Mouse (Mus musculus): ENCODE measurements at regions not wholly inside any gene's neighbourhood (a gene's known extent, or its start where the extent isn't known, plus 50 kb on each side); places are given as distances from the start of the nearest gene placed in this dataset.

GRCm38 (mm10) chr14:104692616-104693015 is 170.2 kb upstream of the Rnf219 start:
- Histone ChIP-seq H3K9me3 (ENCODE audit: low read depth, low read length) (no peaks in the 10 kb centered on the region), H3K9ac (no peak overlapping the region), H3K4me3 (ENCODE audit: low read depth, low read length) (no peak overlapping the region), H3K27me3 (ENCODE audit: insufficient read depth, low read length) (no peaks in the 10 kb centered on the region), H3K36me3 (ENCODE audit: insufficient read depth) (no peaks in the 10 kb centered on the region), H3K4me1 (ENCODE audit: insufficient read depth) (no peaks in the 10 kb centered on the region), H3K4me2 (no peak overlapping the region), H3K27ac (ENCODE audit: low read depth) (no peak overlapping the region)
- 86% methylated on average over 5 of the region's 5 CpGs for WGBS
- DNase-seq (no peak), ATAC-seq (ENCODE audit: insufficient read depth) (no peak)
- no peak for TF ChIP-seq CTCF (IDR thresholded peaks at IDR 0.05; ENCODE audit: low read depth)

GRCm38 (mm10) chr14:104688440-104688839 is 166.0 kb upstream of the Rnf219 start:
- H3K4me3 ChIP-seq (ENCODE audit: low read depth, low read length): no peak overlapping the region
- no peak for DNase-seq
- no peaks in the 10 kb centered on the region for H3K27me3 ChIP-seq (ENCODE audit: insufficient read depth, low read length)
- H3K9ac ChIP-seq: no peak overlapping the region
- no peaks in the 10 kb centered on the region for H3K9me3 ChIP-seq (ENCODE audit: low read depth, low read length)
- WGBS: 81% methylated on average over 3 of the region's 3 CpGs
- no peak overlapping the region for H3K27ac ChIP-seq (ENCODE audit: low read depth)
- TF ChIP-seq CTCF (IDR thresholded peaks at IDR 0.05; ENCODE audit: low read depth): no peak
- no peaks in the 10 kb centered on the region for H3K36me3 ChIP-seq (ENCODE audit: insufficient read depth)
- H3K4me1 ChIP-seq (ENCODE audit: insufficient read depth): no peaks in the 10 kb centered on the region
- no peak overlapping the region for H3K4me2 ChIP-seq
- no peak for ATAC-seq (ENCODE audit: insufficient read depth)

- no peaks in the 10 kb centered on the region for H3K4me1 ChIP-seq (ENCODE audit: insufficient read depth)
- no peaks in the 10 kb centered on the region for H3K36me3 ChIP-seq (ENCODE audit: insufficient read depth)
- no peak overlapping the region for H3K9ac ChIP-seq
- TF ChIP-seq CTCF (IDR thresholded peaks at IDR 0.05; ENCODE audit: low read depth): no peak
- H3K4me3 ChIP-seq (ENCODE audit: low read depth, low read length): no peak overlapping the region
- no peak; the same call in 1 of the 2 replicates for ATAC-seq (ENCODE audit: insufficient read depth)
- DNase-seq: no peak
- WGBS: 10% methylated on average over 7 of the region's 7 CpGs
- H3K27me3 ChIP-seq (ENCODE audit: insufficient read depth, low read length): no peaks in the 10 kb centered on the region
- no peak overlapping the region for H3K27ac ChIP-seq (ENCODE audit: low read depth)
- H3K9me3 ChIP-seq (ENCODE audit: low read depth, low read length): no peaks in the 10 kb centered on the region
- no peak overlapping the region for H3K4me2 ChIP-seq
Observed at GRCm38 (mm10) chr14:104676810-104677209, 154.4 kb upstream of the Rnf219 start.

GRCm38 (mm10) chr14:104661696-104662095 is 139.3 kb upstream of the Rnf219 start:
- ATAC-seq (ENCODE audit: insufficient read depth): no peak
- no peaks in the 10 kb centered on the region for H3K4me1 ChIP-seq (ENCODE audit: insufficient read depth)
- H3K27ac ChIP-seq (ENCODE audit: low read depth): no peak overlapping the region
- no peak overlapping the region for H3K4me2 ChIP-seq
- H3K9me3 ChIP-seq (ENCODE audit: low read depth, low read length): no peaks in the 10 kb centered on the region
- no peak overlapping the region for H3K9ac ChIP-seq
- H3K27me3 ChIP-seq (ENCODE audit: insufficient read depth, low read length): no peaks in the 10 kb centered on the region
- no peak overlapping the region for H3K4me3 ChIP-seq (ENCODE audit: low read depth, low read length)
- DNase-seq: peak; percentile 9
- no peak; the same call in 1 of the 2 replicates for TF ChIP-seq CTCF (IDR thresholded peaks at IDR 0.05; ENCODE audit: low read depth)
- H3K36me3 ChIP-seq (ENCODE audit: insufficient read depth): no peaks in the 10 kb centered on the region
- WGBS: 69% methylated on average over 1 of the region's 1 CpGs

GRCm38 (mm10) chr14:104658751-104659150 is 136.3 kb upstream of the Rnf219 start:
- H3K4me3 ChIP-seq (ENCODE audit: low read depth, low read length): no peak overlapping the region
- no peaks in the 10 kb centered on the region for H3K27me3 ChIP-seq (ENCODE audit: insufficient read depth, low read length)
- no peak overlapping the region for H3K27ac ChIP-seq (ENCODE audit: low read depth)
- WGBS: 85% methylated on average over 1 of the region's 1 CpGs
- H3K4me1 ChIP-seq (ENCODE audit: insufficient read depth): no peaks in the 10 kb centered on the region
- no peak for ATAC-seq (ENCODE audit: insufficient read depth)
- H3K9me3 ChIP-seq (ENCODE audit: low read depth, low read length): no peaks in the 10 kb centered on the region
- no peak overlapping the region for H3K9ac ChIP-seq
- TF ChIP-seq CTCF (IDR thresholded peaks at IDR 0.05; ENCODE audit: low read depth): no peak
- no peaks in the 10 kb centered on the region for H3K36me3 ChIP-seq (ENCODE audit: insufficient read depth)
- DNase-seq: no peak
- no peak overlapping the region for H3K4me2 ChIP-seq

GRCm38 (mm10) chr14:104649980-104650379 is 127.5 kb upstream of the Rnf219 start:
- no peak overlapping the region for H3K4me3 ChIP-seq (ENCODE audit: low read depth, low read length)
- ATAC-seq (ENCODE audit: insufficient read depth) (no peak), DNase-seq (no peak)
- no peak overlapping the region for H3K4me2 ChIP-seq
- H3K4me1 ChIP-seq (ENCODE audit: insufficient read depth): no peaks in the 10 kb centered on the region
- H3K9me3 ChIP-seq (ENCODE audit: low read depth, low read length): no peaks in the 10 kb centered on the region
- WGBS: 83% methylated on average over 5 of the region's 5 CpGs
- no peaks in the 10 kb centered on the region for H3K27me3 ChIP-seq (ENCODE audit: insufficient read depth, low read length)
- no peak overlapping the region for H3K27ac ChIP-seq (ENCODE audit: low read depth)
- no peak for TF ChIP-seq CTCF (IDR thresholded peaks at IDR 0.05; ENCODE audit: low read depth)
- no peak overlapping the region for H3K9ac ChIP-seq
- H3K36me3 ChIP-seq (ENCODE audit: insufficient read depth): no peaks in the 10 kb centered on the region

GRCm38 (mm10) chr14:104644626-104645025 is 122.2 kb upstream of the Rnf219 start:
- ATAC-seq (ENCODE audit: insufficient read depth): no peak
- Histone ChIP-seq H3K36me3 (ENCODE audit: insufficient read depth) (no peaks in the 10 kb centered on the region), H3K9ac (no peak overlapping the region), H3K4me1 (ENCODE audit: insufficient read depth) (no peaks in the 10 kb centered on the region), H3K27ac (ENCODE audit: low read depth) (no peak overlapping the region), H3K4me2 (no peak overlapping the region), H3K4me3 (ENCODE audit: low read depth, low read length) (no peak overlapping the region), H3K27me3 (ENCODE audit: insufficient read depth, low read length) (no peaks in the 10 kb centered on the region), H3K9me3 (ENCODE audit: low read depth, low read length) (no peaks in the 10 kb centered on the region)
- WGBS: 85% methylated on average over 4 of the region's 4 CpGs
- DNase-seq: no peak
- no peak for TF ChIP-seq CTCF (IDR thresholded peaks at IDR 0.05; ENCODE audit: low read depth)

- Histone ChIP-seq H3K36me3 (ENCODE audit: insufficient read depth) (no peaks in the 10 kb centered on the region), H3K27ac (ENCODE audit: low read depth) (no peak overlapping the region), H3K4me2 (no peak overlapping the region), H3K4me3 (ENCODE audit: low read depth, low read length) (no peak overlapping the region), H3K4me1 (ENCODE audit: insufficient read depth) (no peaks in the 10 kb centered on the region), H3K9ac (no peak overlapping the region), H3K9me3 (ENCODE audit: low read depth, low read length) (no peaks in the 10 kb centered on the region), H3K27me3 (ENCODE audit: insufficient read depth, low read length) (no peaks in the 10 kb centered on the region)
- ATAC-seq (ENCODE audit: insufficient read depth): no peak
- WGBS: 44% methylated on average over 6 of the region's 6 CpGs
- DNase-seq: no peak
- TF ChIP-seq CTCF (IDR thresholded peaks at IDR 0.05; ENCODE audit: low read depth): no peak
Observed at GRCm38 (mm10) chr14:104642783-104643182, 120.3 kb upstream of the Rnf219 start.
